Comparison of ENCODE assay signal across 8 mouse cellular contexts in the genomic region with DNA sequence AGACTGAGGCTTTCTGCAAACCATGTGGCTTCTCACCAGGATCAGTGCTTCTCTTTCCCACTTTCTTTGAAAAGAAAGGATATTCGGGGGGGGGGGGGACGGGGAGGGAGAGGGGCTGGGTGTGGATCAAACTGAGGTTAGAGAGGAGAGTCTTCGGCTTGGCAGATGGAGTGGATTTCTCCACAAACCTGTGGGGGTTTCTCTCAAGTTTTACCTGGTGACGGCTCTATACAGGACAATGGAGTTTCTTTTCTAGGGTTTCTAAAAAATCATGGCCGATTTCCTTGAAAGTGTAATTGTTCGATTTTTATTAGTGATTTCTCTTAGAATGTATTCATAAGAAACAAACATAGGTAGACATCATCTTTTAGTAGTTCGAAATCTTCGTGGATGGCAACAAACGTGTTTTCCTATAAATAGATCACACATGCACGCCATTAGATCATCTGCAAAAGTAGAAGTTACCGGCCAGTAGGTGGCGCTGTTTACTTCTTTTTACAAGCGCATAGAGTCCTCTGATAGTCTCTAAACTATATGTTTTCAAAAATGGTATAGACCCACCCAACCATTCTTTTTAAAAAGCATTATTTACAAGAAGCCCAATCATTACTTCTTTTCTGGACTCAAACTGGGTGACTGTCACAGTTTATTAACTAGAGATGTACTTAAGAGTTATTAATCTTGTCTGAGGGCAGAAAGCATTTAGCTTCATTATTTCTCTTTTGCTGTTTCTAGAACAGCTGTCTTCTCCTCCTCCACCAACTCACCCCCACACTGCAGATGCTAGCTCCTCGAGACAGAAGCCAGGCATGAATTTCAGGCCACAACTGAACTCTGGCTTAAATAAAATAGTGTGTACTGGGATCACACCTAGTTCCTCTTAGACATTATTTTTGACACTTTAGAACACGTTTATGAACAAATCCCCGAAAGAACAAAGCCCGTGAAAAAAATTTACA. TPM values are rescaled to one million over a fixed set of nuclear protein-coding genes. Genes with fewer than 3 reads are reported as not detected.
DNase-seq lines count a peak whose midpoint lies in the region; ATAC-seq and TF ChIP-seq lines count a peak whose summit lies in the region.

No protein-coding gene starts in this region.

- TF ChIP-seq POLR2A in lung, adult 2 months (IDR thresholded peaks at IDR 0.05; ENCODE audit: borderline replicate concordance, extremely low read depth, low read depth, low read length): no peak

- WGBS in embryonic facial prominence, embryonic 10.5 days: 34% methylated on average over 17 of the region's 17 CpGs
- 34% methylated on average over 17 of the region's 17 CpGs for WGBS in heart, embryonic 11.5 days (ENCODE audit: insufficient replicate concordance)
- 28% methylated on average over 17 of the region's 17 CpGs for WGBS in lung, adult 2 months

- no peak for TF ChIP-seq CTCF in lung, adult 2 months (IDR thresholded peaks at IDR 0.05; ENCODE audit: insufficient read depth, low read length)

- 0 out of 2 replicates have a peak overlapping the region, but pooled peaks have one; percentile 19 for H3K27ac ChIP-seq in embryonic facial prominence, embryonic 10.5 days (replicated peaks)
- H3K27ac ChIP-seq in heart, embryonic 11.5 days (ENCODE audit: low read depth, low read length): no peak overlapping the region

- no peak overlapping the region for H3K9ac ChIP-seq in heart, embryonic 11.5 days (ENCODE audit: low read depth, low read length)

- no peak overlapping the region for H3K4me3 ChIP-seq in embryonic facial prominence, embryonic 10.5 days
- H3K4me3 ChIP-seq in heart, embryonic 11.5 days (ENCODE audit: low read depth, low read length): no peak overlapping the region
- no peak overlapping the region for H3K4me3 ChIP-seq in lung, adult 2 months (replicated peaks; ENCODE audit: extremely low read depth, low read depth, low read length)

- 0 out of 2 replicates have a peak, but pooled peaks cover 6% of the 10 kb centered on the region for H3K27me3 ChIP-seq in embryonic facial prominence, embryonic 10.5 days (replicated peaks; ENCODE audit: low read depth, poor library complexity, severe bottlenecking)
- no peaks in the 10 kb centered on the region; the same call in 1 of the 2 replicates for H3K27me3 ChIP-seq in heart, embryonic 11.5 days (ENCODE audit: control insufficient read depth, insufficient read depth, low read length)

- peak; percentile 66 for DNase-seq in CD4-positive helper T cell, adult 2 months (ENCODE audit: low read depth, low spot score)
- DNase-seq in adrenal gland, adult 2 months: peak; percentile 42
- DNase-seq in embryonic facial prominence, embryonic 10.5 days (ENCODE audit: low spot score): peak; percentile 80
- DNase-seq in kidney, postnatal 10 days: peak; percentile 91
- peak; percentile 37 for DNase-seq in lung, adult 2 months
- DNase-seq in retina, adult 2 months (ENCODE audit: low read depth, low spot score): peak; percentile 58
- peak; percentile 88 for DNase-seq in thymus, postnatal 4 days

- 0 out of 2 replicates have a peak, but pooled peaks have one; percentile 49 for ATAC-seq in heart, embryonic 11.5 days (replicated peaks; ENCODE audit: insufficient number of reproducible peaks, low FRiP score, low TSS enrichment)

- no peaks in the 10 kb centered on the region for H3K36me3 ChIP-seq in embryonic facial prominence, embryonic 10.5 days (replicated peaks)
- H3K36me3 ChIP-seq in heart, embryonic 11.5 days (ENCODE audit: control insufficient read depth, insufficient read depth, low read length): no peaks in the 10 kb centered on the region

- peaks cover 6% of the 10 kb centered on the region; the same call in 1 of the 2 replicates for H3K4me1 ChIP-seq in embryonic facial prominence, embryonic 10.5 days
- H3K4me1 ChIP-seq in heart, embryonic 11.5 days (ENCODE audit: control insufficient read depth, insufficient read depth, low read length): peaks cover 7% of the 10 kb centered on the region
- no peaks in the 10 kb centered on the region for H3K4me1 ChIP-seq in lung, adult 2 months (ENCODE audit: control insufficient read depth, insufficient read depth, low read length)

- H3K4me2 ChIP-seq in heart, embryonic 11.5 days: no peak overlapping the region

- no peaks in the 10 kb centered on the region for H3K9me3 ChIP-seq in embryonic facial prominence, embryonic 10.5 days
- no peaks in the 10 kb centered on the region for H3K9me3 ChIP-seq in heart, embryonic 11.5 days (replicated peaks; ENCODE audit: control insufficient read depth, low read length)

RNA-seq across cellular contexts. Expression of a gene that starts 15.0 kb away (rescaled TPM):
- 1 to 10 TPM; 2.1 to 3.5 TPM for total RNA-seq in adrenal gland, adult 2 months (2021)
- polyA plus RNA-seq in adrenal gland, adult 2 months (2012; rRNA removed): 1.0 and 1.7 TPM in 2 replicates
- 8.3 and 9.1 TPM in 2 replicates for polyA plus RNA-seq in embryonic facial prominence, embryonic 10.5 days (2016; fragmentation: Nextera tagmentation; extraction: Ambion mirVana)
- polyA plus RNA-seq in heart, embryonic 11.5 days (2014; fragmentation: Nextera tagmentation; extraction: Ambion mirVana): 2.3 and 3.8 TPM in 2 replicates
- polyA plus RNA-seq in lung, adult 2 months (2012; rRNA removed): 0.28 and 0.69 TPM in 2 replicates

Comparison
In these comparisons a context has a peak if more than half of its experiments do, and no peak if none do; other contexts are left out.
1. DNase-seq: peak in every context shown above with its lines; median percentile 91 in kidney, postnatal 10 days; 88 in thymus, postnatal 4 days; 80 in embryonic facial prominence, embryonic 10.5 days; 66 in CD4-positive helper T cell, adult 2 months; 58 in retina, adult 2 months; 42 in adrenal gland, adult 2 months; 37 in lung, adult 2 months.